Mouse (Mus musculus) left cerebral cortex, postnatal 14 days (tissue): ENCODE measurements around the gene Adgrg2. TPM values are rescaled to one million over a fixed set of nuclear protein-coding genes. Genes with fewer than 3 reads are reported as not detected.

Experiments used
- DNase-seq, 2 experiments: peaks; one replicate each; pipeline ENCODE4 v3.0.0; 2021 to 2022; ENCODE audit warnings: low spot score in 2 of 2, mixed read lengths in 1 of 2
- intact Hi-C: fragments of 180-260 bp; cut with DNase I; formaldehyde crosslinking; loops from one replicate; pipeline ENCODE4 v1.15.1; 2025
- long read RNA-seq, 2 experiments: library from polyadenylated mRNA; stranded (forward); transcript quantifications; one replicate each; pipeline ENCODE4 v2.0.0; 2021
- total RNA-seq, 2 experiments: library from RNA; stranded (reverse); gene quantifications; 2 replicates each; pipeline ENCODE4 v1.2.3; 2021

The Adgrg2 gene
- 1 to 10 TPM; 1.5 to 1.7 TPM for total RNA-seq
- long read RNA-seq, experiment 1, partial matches to known transcripts, result 2 of 2 reads
- long read RNA-seq, experiment 1, other reads (novel, unspliced or antisense), result 0 of 2 reads
- long read RNA-seq, experiment 2, full-length matches to known transcripts, result 1 of 1 reads
- long read RNA-seq, experiment 2, partial matches to known transcripts, result 0 of 1 reads
- long read RNA-seq, experiment 2, other reads (novel, unspliced or antisense), result 0 of 1 reads

DNA sequence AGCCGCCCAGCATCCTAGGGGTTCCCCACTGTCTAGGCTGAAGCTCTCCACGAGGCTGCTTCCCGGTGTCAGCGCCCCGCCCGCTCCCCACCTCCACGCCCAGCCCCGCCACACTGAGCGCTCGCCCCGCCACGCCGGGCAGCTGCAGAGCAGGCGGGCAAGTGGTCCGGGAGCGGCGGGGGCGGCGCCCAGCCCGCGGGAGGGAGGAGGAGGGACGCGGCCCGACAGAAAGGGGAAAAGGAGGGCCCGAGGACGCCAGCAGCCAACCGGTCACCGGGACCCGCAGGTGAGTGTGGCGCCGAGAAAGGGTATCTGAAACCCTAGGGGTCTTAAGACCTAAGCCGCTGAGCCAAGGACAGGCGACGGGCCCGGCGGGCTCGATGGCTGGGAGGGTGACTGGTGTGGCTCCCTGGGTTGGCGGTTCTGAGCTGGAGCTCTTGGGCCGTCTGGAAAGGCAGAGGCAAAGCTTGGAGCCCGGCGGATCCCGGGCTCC lies at the start of gene Adgrg2:
Adgrg2 (plus strand) TSS at position 227 of the 493 bp plus-strand sequence.
- no peak for DNase-seq
- intact Hi-C loops, result no loop called here

GRCm38 (mm10) chrX:160350995-160351394 lies 39.5 kb upstream of the Adgrg2 start:
- DNase-seq, result no peak
- intact Hi-C loops, result no loop called here

DNA sequence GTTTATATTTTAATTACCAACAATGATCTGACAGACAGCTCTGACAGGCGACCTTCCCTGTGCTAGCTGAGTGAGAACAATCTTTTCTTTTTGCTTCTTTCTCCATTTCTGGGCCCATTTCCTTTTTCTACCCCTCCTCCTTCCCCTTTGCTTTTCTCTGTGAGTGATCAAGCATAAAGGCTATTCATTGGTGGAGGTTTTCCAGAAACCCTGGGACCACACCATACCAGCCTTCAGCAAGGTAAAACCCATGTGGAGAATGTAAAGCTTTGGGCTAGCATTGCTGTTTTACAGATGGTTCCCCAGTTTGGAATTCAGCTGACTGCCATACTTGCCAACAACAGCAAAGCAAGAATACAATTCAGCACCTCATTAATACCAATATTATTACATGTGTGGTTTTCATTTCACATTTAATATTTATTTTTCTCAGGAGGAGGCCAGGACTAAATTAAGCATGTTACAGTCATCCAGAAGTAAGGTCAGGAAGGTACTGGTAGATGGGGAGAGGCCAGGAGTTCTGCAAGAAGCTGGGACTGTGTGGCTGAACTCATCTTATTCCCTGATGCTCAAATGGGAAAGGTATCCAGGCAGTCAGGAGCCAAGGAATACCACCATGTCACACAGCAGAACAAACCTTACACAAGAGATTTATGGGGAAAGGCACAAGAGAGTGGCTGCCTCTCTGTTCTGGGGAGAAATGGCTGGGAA lies 38.4 kb upstream of the Adgrg2 start:
- DNase-seq, result no peak
- intact Hi-C loops, result no loop called here

GRCm38 (mm10) chrX:160384748-160385501 lies 5.6 kb upstream of the Adgrg2 start:
- intact Hi-C loops, result no loop called here
- no peak for DNase-seq

DNA sequence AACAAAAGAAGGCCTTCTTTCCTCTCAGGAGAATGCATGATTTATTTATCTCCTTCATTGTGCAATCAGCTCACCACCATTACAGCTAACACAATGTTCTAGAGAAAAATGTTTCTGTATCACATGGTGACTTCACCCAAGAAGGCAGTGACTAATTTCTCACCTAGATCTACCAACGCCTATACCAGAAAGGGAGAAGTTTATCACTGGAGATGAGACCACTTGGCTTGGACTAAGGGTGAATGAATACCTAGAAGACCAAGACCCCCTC lies 5.1 kb upstream of the Adgrg2 start:
- DNase-seq, result no peak
- intact Hi-C loops, result no loop called here

DNA sequence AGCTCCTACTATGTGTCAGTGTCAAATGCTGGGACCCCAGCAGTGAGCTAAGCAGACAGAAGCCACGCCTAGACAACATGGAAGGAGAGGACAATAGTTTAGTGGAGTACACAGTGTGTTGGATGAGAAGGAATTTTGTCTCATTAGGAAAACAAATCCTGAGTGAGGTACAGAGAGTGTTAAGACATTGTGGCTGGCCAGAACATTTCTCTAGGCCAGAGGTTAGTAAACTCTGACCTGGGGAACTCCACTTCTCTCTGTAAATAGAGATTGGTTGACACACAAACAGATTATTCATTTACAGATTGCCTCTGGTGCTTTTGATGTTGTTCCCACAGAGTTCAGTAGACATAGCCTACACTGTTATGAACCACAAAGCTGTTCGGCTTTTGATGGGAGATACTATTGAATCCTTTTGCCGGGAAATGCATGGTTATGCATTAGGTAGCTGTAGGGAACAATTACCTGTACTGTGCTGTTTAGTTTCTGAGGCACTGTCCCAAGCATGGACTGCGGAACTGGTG lies 22.5 kb downstream of the Adgrg2 start:
- intact Hi-C loops, result no loop called here
- DNase-seq, result no peak

GRCm38 (mm10) chrX:160413881-160414395 lies 23.4 kb downstream of the Adgrg2 start:
- intact Hi-C loops, result no loop called here
- DNase-seq, result no peak

GRCm38 (mm10) chrX:160418397-160418796 lies 27.9 kb downstream of the Adgrg2 start:
- no peak for DNase-seq
- intact Hi-C loops, result no loop called here

DNA sequence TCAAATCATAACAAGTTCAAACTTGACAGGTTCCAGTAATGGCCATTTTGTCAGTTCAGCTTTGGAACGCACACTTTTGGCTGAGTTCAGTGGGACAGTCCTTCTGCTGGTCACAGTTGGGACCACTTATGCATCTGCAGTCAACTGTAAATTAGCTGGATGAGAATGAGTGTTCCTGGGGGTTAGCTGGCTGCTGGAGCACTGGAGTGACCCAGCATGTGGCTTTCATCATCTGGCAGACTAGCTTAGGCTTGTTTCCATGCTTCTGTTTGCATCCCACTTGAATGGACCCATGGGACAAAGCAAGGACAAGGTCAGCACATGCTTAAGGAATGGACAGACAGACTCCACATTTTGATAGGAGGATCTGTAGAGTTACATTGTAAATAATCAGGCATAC lies 33.2 kb downstream of the Adgrg2 start:
- intact Hi-C loops, result no loop called here
- DNase-seq, result no peak

DNA sequence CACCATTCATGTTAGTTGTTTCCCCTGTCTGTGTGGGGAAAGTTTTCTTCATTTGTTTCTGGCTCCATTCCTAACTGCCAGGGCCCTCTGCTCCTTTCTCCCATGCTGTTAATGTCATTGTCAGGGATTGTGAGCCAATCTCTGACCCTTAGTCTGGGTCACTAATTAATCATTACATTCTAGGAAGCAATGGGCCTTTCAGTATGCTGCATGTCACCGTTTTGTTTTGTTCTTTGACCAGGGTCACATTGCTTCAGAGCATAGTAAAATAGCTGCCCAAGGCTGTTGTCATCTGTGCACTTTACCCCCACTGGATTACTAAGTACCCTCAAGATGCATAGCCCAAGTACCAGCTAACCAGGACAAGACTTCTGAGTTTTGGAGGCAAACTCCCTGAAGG lies 36.0 kb downstream of the Adgrg2 start:
- intact Hi-C loops, result no loop called here
- DNase-seq, result no peak

GRCm38 (mm10) chrX:160426930-160427329 lies 36.4 kb downstream of the Adgrg2 start:
- intact Hi-C loops, result no loop called here
- no peak for DNase-seq

GRCm38 (mm10) chrX:160432192-160432591 lies 41.7 kb downstream of the Adgrg2 start:
- no peak for DNase-seq
- intact Hi-C loops, result no loop called here

DNA sequence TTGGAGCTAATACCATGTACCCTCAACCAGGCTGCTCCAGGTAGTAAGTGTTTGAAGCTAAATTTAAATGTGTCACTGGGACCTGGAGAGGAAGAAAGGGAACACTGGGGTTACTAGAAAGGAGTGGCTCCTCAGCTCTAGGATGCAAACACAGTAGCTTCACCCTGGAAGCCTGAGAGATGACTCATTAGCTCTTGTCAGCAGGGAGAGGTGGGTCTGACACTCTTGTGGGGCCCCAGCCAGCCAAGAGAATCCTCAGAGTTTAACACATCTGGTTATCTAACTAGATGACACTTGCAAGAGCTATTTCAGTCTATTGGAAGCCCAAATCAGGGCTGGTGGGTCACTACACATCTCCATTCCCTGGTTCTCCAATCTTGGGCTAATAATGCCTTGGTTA lies 50.8 kb downstream of the Adgrg2 start:
- intact Hi-C loops, result loop anchor here (10.0 kb wide), 1 partner anchor 594 kb away; no protein-coding TSS in a partner anchor
- DNase-seq, result no peak

DNA sequence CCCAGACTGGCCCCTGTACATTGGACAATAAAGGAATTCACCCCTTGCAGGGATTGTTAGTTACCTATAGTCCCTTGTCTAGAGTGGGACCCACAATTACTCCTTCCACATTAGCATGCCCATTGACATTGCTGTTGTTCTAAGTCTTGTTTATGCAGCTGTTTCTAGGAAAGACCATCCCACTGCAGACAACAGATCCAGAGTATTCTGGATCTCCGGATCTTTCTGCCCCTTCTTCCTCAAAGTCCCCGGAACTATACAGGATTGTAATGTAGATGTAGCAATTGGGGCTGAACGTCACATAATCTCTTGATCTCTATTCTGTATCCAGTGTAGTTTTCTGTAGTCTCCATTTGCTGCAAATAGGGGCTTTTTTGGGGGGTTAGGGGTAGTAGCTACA lies 57.9 kb downstream of the Adgrg2 start:
- intact Hi-C loops, result loop anchor here (10.0 kb wide), 1 partner anchor 586 kb away; no protein-coding TSS in a partner anchor
- no peak for DNase-seq

- intact Hi-C loops, result loop anchor here (10.0 kb wide), 1 partner anchor 585 kb away; no protein-coding TSS in a partner anchor
- DNase-seq, result peak in 1 of 2 experiments; percentile 2
Measured at GRCm38 (mm10) chrX:160449363-160449762, 58.9 kb downstream of the Adgrg2 start.

GRCm38 (mm10) chrX:160455686-160456085 lies 65.2 kb downstream of the Adgrg2 start:
- DNase-seq, result no peak
- intact Hi-C loops, result no loop called here

DNA sequence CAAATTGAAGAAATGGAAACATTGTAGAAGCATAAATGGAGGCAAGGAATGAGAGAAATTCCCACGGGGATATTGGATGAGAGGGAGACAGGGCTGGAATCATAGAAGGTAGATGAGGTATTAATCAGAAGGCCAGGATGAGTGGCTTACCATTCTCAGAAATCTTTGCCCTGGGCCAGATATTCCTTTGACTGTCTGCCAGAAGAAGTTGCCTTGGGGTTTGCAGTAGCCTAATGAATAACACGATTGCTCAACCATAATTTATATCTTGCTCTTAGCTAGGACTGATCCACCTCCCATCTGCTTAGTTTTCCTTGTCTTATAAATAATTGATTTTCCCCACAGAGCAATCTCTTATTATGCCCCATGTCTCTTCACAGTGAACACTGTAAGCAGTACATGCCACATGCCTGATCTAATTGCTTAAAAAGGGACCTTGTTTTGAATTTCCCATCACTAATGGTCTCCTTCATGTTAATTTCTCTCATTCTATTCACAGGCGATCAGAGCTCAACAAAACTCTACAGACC lies 80.8 kb downstream of the Adgrg2 start:
- intact Hi-C loops, result no loop called here
- no peak for DNase-seq

- DNase-seq, result no peak
- intact Hi-C loops, result no loop called here
Measured at GRCm38 (mm10) chrX:160489784-160490183, 99.3 kb downstream of the Adgrg2 start.

DNA sequence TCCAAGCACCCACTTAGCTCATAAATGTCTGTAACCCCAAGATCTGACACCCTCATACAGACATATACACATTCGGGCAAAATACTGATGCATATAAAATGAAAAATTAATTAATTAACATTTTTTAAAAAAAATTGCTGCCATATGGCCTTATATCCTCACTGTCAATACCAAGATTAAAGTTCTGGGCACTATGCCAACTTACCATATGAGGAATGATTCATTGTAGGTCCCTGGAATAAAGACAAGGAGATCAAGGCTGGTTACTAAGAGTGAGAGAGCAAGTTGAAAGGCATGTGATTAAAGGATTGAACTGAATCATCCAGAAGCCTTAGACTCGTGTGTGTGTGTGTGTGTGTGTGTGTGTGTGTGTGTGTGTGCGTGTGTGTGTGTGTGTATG lies 103.8 kb downstream of the Adgrg2 start:
- intact Hi-C loops, result no loop called here
- peak in 1 of 2 experiments; percentile 23 for DNase-seq

GRCm38 (mm10) chrX:160494921-160495320 lies 104.4 kb downstream of the Adgrg2 start:
- DNase-seq, result no peak
- intact Hi-C loops, result no loop called here
